Comparison of ENCODE assay signal across 14 mouse cellular contexts in genomic region chr1:86643101-86643809, GRCm38 (mm10). TPM values are rescaled to one million over a fixed set of nuclear protein-coding genes. Genes with fewer than 3 reads are reported as not detected.
DNase-seq lines count a peak whose midpoint lies in the region; ATAC-seq and TF ChIP-seq lines count a peak whose summit lies in the region.
"Had no signal": no experiment of that assay in that cellular context is flagged by ENCODE, and none has a peak within 500 bp of the region (broad histone marks: within the 10 kb centered on the region; RNA-seq: fewer than 3 reads in every experiment).

No protein-coding gene starts in this region.

- ATAC-seq in intestine, postnatal 0 days = no peak
- no peak for ATAC-seq in intestine, embryonic 15.5 days
- peak; percentile 99 for ATAC-seq in hematopoietic stem cell, adult 5-6 weeks (replicated peaks in 1 of 2; ENCODE audit: insufficient read depth in 1 of 2, low FRiP score in 2 of 2, low TSS enrichment in 1 of 2, low read depth in 1 of 2, poor library complexity in 2 of 2, severe bottlenecking in 2 of 2)
- peak; percentile 39; the same call in 1 of the 2 replicates for ATAC-seq in stomach, embryonic 15.5 days (ENCODE audit: insufficient read depth, low FRiP score, low read depth)
- ATAC-seq: forebrain, postnatal 0 days had no signal

- no peaks in the 10 kb centered on the region for H3K4me1 ChIP-seq in intestine, postnatal 0 days (replicated peaks; ENCODE audit: control insufficient read depth, insufficient read depth, low read length)
- H3K4me1 ChIP-seq in intestine, embryonic 15.5 days (replicated peaks) = no peaks in the 10 kb centered on the region
- H3K4me1 ChIP-seq in stomach, embryonic 15.5 days = no peaks in the 10 kb centered on the region
- H3K4me1 ChIP-seq: midbrain, embryonic 10.5 days had no signal

- 71% methylated on average over 13 of the region's 13 CpGs for WGBS in intestine, postnatal 0 days
- WGBS in intestine, embryonic 15.5 days = 62% methylated on average over 13 of the region's 13 CpGs
- WGBS in stomach, embryonic 15.5 days = 52% methylated on average over 13 of the region's 13 CpGs

- H3K27ac ChIP-seq in intestine, postnatal 0 days (ENCODE audit: low read depth, low read length) = no peak overlapping the region
- H3K27ac ChIP-seq in intestine, embryonic 15.5 days = no peak overlapping the region
- 0 out of 2 replicates have a peak overlapping the region, but pooled peaks have one; percentile 5 for H3K27ac ChIP-seq in stomach, embryonic 15.5 days
- H3K27ac ChIP-seq: heart, adult 2 months; midbrain, embryonic 10.5 days had no signal

- peak; percentile 38 for DNase-seq in CD4-positive helper T cell, adult 2 months (ENCODE audit: low read depth, low spot score)
- no peak for DNase-seq in neural tube, embryonic 10.5 days (ENCODE audit: extremely low spot score, low spot score)
- no peak for DNase-seq in cerebellum, postnatal 10 days
- no peak for DNase-seq in right cerebral cortex, postnatal 14 days
- DNase-seq: forebrain, postnatal 0 days; heart, adult 2 months; heart, postnatal 4 days had no signal

- no peak overlapping the region for H3K4me2 ChIP-seq in intestine, postnatal 0 days (replicated peaks; ENCODE audit: low read depth)
- no peak overlapping the region for H3K4me2 ChIP-seq in intestine, embryonic 15.5 days (replicated peaks)
- H3K4me2 ChIP-seq in stomach, embryonic 15.5 days = no peak overlapping the region

- H3K9ac ChIP-seq in intestine, postnatal 0 days (ENCODE audit: low read depth, low read length) = no peak overlapping the region
- H3K9ac ChIP-seq in intestine, embryonic 15.5 days = no peak overlapping the region
- H3K9ac ChIP-seq in stomach, embryonic 15.5 days = no peak overlapping the region
- H3K9ac ChIP-seq: forebrain, postnatal 0 days had no signal

- H3K9me3 ChIP-seq in intestine, postnatal 0 days (ENCODE audit: control insufficient read depth) = no peaks in the 10 kb centered on the region
- H3K9me3 ChIP-seq in intestine, embryonic 15.5 days = no peaks in the 10 kb centered on the region
- no peaks in the 10 kb centered on the region for H3K9me3 ChIP-seq in stomach, embryonic 15.5 days
- H3K9me3 ChIP-seq: midbrain, embryonic 10.5 days had no signal

- no peak overlapping the region for H3K4me3 ChIP-seq in intestine, postnatal 0 days (ENCODE audit: low read depth, low read length)
- H3K4me3 ChIP-seq in intestine, embryonic 15.5 days (replicated peaks) = no peak overlapping the region
- no peak overlapping the region for H3K4me3 ChIP-seq in stomach, embryonic 15.5 days (replicated peaks)
- H3K4me3 ChIP-seq: heart, adult 2 months; midbrain, embryonic 10.5 days had no signal

- TF ChIP-seq CTCF in intestine, postnatal 0 days (IDR thresholded peaks at IDR 0.05; ENCODE audit: low read depth) = peak; percentile 40

- H3K36me3 ChIP-seq in intestine, postnatal 0 days (ENCODE audit: control insufficient read depth, insufficient read depth) = no peaks in the 10 kb centered on the region
- no peaks in the 10 kb centered on the region for H3K36me3 ChIP-seq in intestine, embryonic 15.5 days
- no peaks in the 10 kb centered on the region for H3K36me3 ChIP-seq in stomach, embryonic 15.5 days
- H3K36me3 ChIP-seq: midbrain, embryonic 10.5 days had no signal

- H3K27me3 ChIP-seq in intestine, postnatal 0 days (replicated peaks; ENCODE audit: control insufficient read depth, insufficient read depth, low read length) = no peaks in the 10 kb centered on the region
- no peaks in the 10 kb centered on the region for H3K27me3 ChIP-seq in intestine, embryonic 15.5 days (replicated peaks)
- H3K27me3 ChIP-seq in stomach, embryonic 15.5 days (replicated peaks) = no peaks in the 10 kb centered on the region

RNA-seq across cellular contexts. Expression of gene Nppc, which starts 27.1 kb away (rescaled TPM):
- polyA plus RNA-seq in intestine, postnatal 0 days (2015; fragmentation: Nextera tagmentation; extraction: Ambion mirVana) = 0.30 and 0.38 TPM in 2 replicates
- 0.43 and 0.64 TPM in 2 replicates for polyA plus RNA-seq in intestine, embryonic 15.5 days (2015; fragmentation: Nextera tagmentation; extraction: Ambion mirVana)
- not detected in 2 replicates for total RNA-seq in hematopoietic stem cell, adult 5-6 weeks (2017)
- polyA plus RNA-seq in stomach, embryonic 15.5 days (2015; fragmentation: Nextera tagmentation; extraction: Ambion mirVana) = 2.5 and 3.0 TPM in 2 replicates
- total RNA-seq: heart, adult 2 months; neutrophil, adult 5-6 weeks had no signal
- polyA plus RNA-seq: small intestine, adult 2 months had no signal

Comparison
In these comparisons a context has a peak if more than half of its experiments do, and no peak if none do; other contexts are left out.
1. ATAC-seq: peak in hematopoietic stem cell, adult 5-6 weeks (2 of 2) and stomach, embryonic 15.5 days (single experiment); none in intestine, postnatal 0 days (single experiment) and intestine, embryonic 15.5 days (single experiment).